Mouse (Mus musculus): ENCODE results near the gene Emcn. TPM values are rescaled to one million over a fixed set of nuclear protein-coding genes. Genes with fewer than 3 reads are reported as not detected.

The Emcn gene
- polyA plus RNA-seq (2014; fragmentation: Illumina TruSeq; extraction: RNeasy Lipid Tissue Mini Kit (QIAGEN cat#74804); ENCODE audit: low read depth, low replicate concordance) = 28.3 TPM

GRCm38 (mm10) chr3:137340938-137341337 lies at the start of gene Emcn:
Gene Emcn (plus strand): TSS chr3:137341067.

